Mouse (Mus musculus) retina, embryonic 14.5 days (tissue): ENCODE results near the gene Ly6g5c.
A peak's percentile ranks its signal among the peaks of the same experiment; 100 is the strongest.

ENCODE experiments used
- DNase-seq: peaks from one replicate; pipeline ENCODE4 v3.0.0-alpha.2; 2015; ENCODE audit warnings: low spot score

Ly6g5c gene

GRCm38 (mm10) chr17:35108097-35108496 is at the start of gene Ly6g5c:
Gene Ly6g5c (plus strand): TSS chr17:35108279.
- no peak for DNase-seq

- DNase-seq: no peak
These were observed 49.8 kb upstream of the Ly6g5c start for GRCm38 (mm10) chr17:35058316-35058715.

- peak; percentile 99 for DNase-seq
These were observed 48.9 kb upstream of the Ly6g5c start, which contains the start of gene Ddah2 for GRCm38 (mm10) chr17:35058911-35059892. Gene Ddah2 (plus strand): TSS chr17:35059035.

GRCm38 (mm10) chr17:35060071-35060470 is 48.0 kb upstream of the Ly6g5c start:
- no peak for DNase-seq

GRCm38 (mm10) chr17:35060737-35061297 is 47.3 kb upstream of the Ly6g5c start:
- no peak for DNase-seq

GRCm38 (mm10) chr17:35061299-35061698 is 46.8 kb upstream of the Ly6g5c start:
- DNase-seq: no peak

- DNase-seq: no peak
These were observed 44.6 kb upstream of the Ly6g5c start for GRCm38 (mm10) chr17:35063466-35063865.

GRCm38 (mm10) chr17:35064378-35064877 is 43.7 kb upstream of the Ly6g5c start:
- DNase-seq: no peak

GRCm38 (mm10) chr17:35064951-35065947 is 42.8 kb upstream of the Ly6g5c start, which contains the start of gene Ly6g6c:
Gene Ly6g6c (plus strand): TSS chr17:35065388.
- DNase-seq: peak; percentile 53

GRCm38 (mm10) chr17:35066084-35066483 is 42.0 kb upstream of the Ly6g5c start, which contains the start of gene Mpig6b:
Gene Mpig6b (minus strand): TSS chr17:35066184.
- no peak for DNase-seq

- no peak for DNase-seq
These were observed 39.7 kb upstream of the Ly6g5c start for GRCm38 (mm10) chr17:35068213-35068914.

- no peak for DNase-seq
These were observed 37.4 kb upstream of the Ly6g5c start for GRCm38 (mm10) chr17:35070556-35071229.

GRCm38 (mm10) chr17:35071454-35071853 is 36.6 kb upstream of the Ly6g5c start:
- no peak for DNase-seq

- no peak for DNase-seq
These were observed 34.0 kb upstream of the Ly6g5c start for GRCm38 (mm10) chr17:35074097-35074496.

GRCm38 (mm10) chr17:35076507-35077176 is 31.4 kb upstream of the Ly6g5c start, which contains the start of gene Ly6g6e:
Gene Ly6g6e (plus strand): TSS chr17:35076902.
- DNase-seq: no peak

GRCm38 (mm10) chr17:35077285-35077684 is 30.8 kb upstream of the Ly6g5c start:
- DNase-seq: no peak

GRCm38 (mm10) chr17:35077786-35078233 is 30.3 kb upstream of the Ly6g5c start, which contains the start of gene Ly6g6d:
Gene Ly6g6d (minus strand): TSS chr17:35078065.
- peak; percentile 65 for DNase-seq

GRCm38 (mm10) chr17:35079778-35080177 is 28.3 kb upstream of the Ly6g5c start:
- no peak for DNase-seq

- DNase-seq: no peak
These were observed 27.8 kb upstream of the Ly6g5c start for GRCm38 (mm10) chr17:35080248-35080647.
